Mouse (Mus musculus): ENCODE results near the gene Lpxn. TPM values are rescaled to one million over a fixed set of nuclear protein-coding genes. Genes with fewer than 3 reads are reported as not detected.

Gene Lpxn
- polyA plus RNA-seq, 1 experiment from 2014 or later = 0.92 TPM

GRCm38 (mm10) chr19:12800621-12801020 is 4.6 kb downstream of the Lpxn start:
- H3K4me2 ChIP-seq (ENCODE audit: low read length) = no peak overlapping the region
- no peaks in the 10 kb centered on the region for H3K36me3 ChIP-seq (ENCODE audit: control insufficient read depth, insufficient read depth)
- no peak for ATAC-seq
- WGBS = 78% methylated on average over 2 of the region's 2 CpGs
- no peak overlapping the region for H3K4me3 ChIP-seq (replicated peaks; ENCODE audit: low read length)
- no peaks in the 10 kb centered on the region for H3K9me3 ChIP-seq (ENCODE audit: control insufficient read depth, low read length)
- no peak overlapping the region for H3K9ac ChIP-seq (replicated peaks; ENCODE audit: low read depth, low read length)
- H3K27me3 ChIP-seq (replicated peaks; ENCODE audit: control insufficient read depth, insufficient read depth, low read length) = no peaks in the 10 kb centered on the region
- no peak overlapping the region for H3K27ac ChIP-seq (ENCODE audit: low read length)
- peaks cover 2% of the 10 kb centered on the region; the same call in 1 of the 2 replicates for H3K4me1 ChIP-seq (replicated peaks; ENCODE audit: control insufficient read depth, insufficient read depth, low read length)

GRCm38 (mm10) chr19:12801046-12801445 is 5.1 kb downstream of the Lpxn start:
- Histone ChIP-seq H3K9me3 (ENCODE audit: control insufficient read depth, low read length) (no peaks in the 10 kb centered on the region), H3K36me3 (ENCODE audit: control insufficient read depth, insufficient read depth) (no peaks in the 10 kb centered on the region), H3K4me3 (replicated peaks; ENCODE audit: low read length) (no peak overlapping the region), H3K9ac (replicated peaks; ENCODE audit: low read depth, low read length) (no peak overlapping the region), H3K27ac (ENCODE audit: low read length) (no peak overlapping the region), H3K4me2 (ENCODE audit: low read length) (no peak overlapping the region), H3K4me1 (replicated peaks; ENCODE audit: control insufficient read depth, insufficient read depth, low read length) (peaks cover 2% of the 10 kb centered on the region; the same call in 1 of the 2 replicates), H3K27me3 (replicated peaks; ENCODE audit: control insufficient read depth, insufficient read depth, low read length) (no peaks in the 10 kb centered on the region)
- ATAC-seq = no peak
- 77% methylated on average over 3 of the region's 3 CpGs for WGBS

- 73% methylated on average over 3 of the region's 3 CpGs for WGBS
- no peaks in the 10 kb centered on the region for H3K9me3 ChIP-seq (ENCODE audit: control insufficient read depth, low read length)
- no peaks in the 10 kb centered on the region for H3K36me3 ChIP-seq (ENCODE audit: control insufficient read depth, insufficient read depth)
- ATAC-seq = no peak
- no peaks in the 10 kb centered on the region for H3K4me1 ChIP-seq (replicated peaks; ENCODE audit: control insufficient read depth, insufficient read depth, low read length)
- no peak overlapping the region for H3K27ac ChIP-seq (ENCODE audit: low read length)
- no peak overlapping the region for H3K4me2 ChIP-seq (ENCODE audit: low read length)
- no peak overlapping the region for H3K4me3 ChIP-seq (replicated peaks; ENCODE audit: low read length)
- no peak overlapping the region for H3K9ac ChIP-seq (replicated peaks; ENCODE audit: low read depth, low read length)
- no peaks in the 10 kb centered on the region for H3K27me3 ChIP-seq (replicated peaks; ENCODE audit: control insufficient read depth, insufficient read depth, low read length)
Measured at GRCm38 (mm10) chr19:12802830-12803229, 6.8 kb downstream of the Lpxn start.

- Histone ChIP-seq H3K27me3 (replicated peaks; ENCODE audit: control insufficient read depth, insufficient read depth, low read length) (no peaks in the 10 kb centered on the region), H3K4me1 (replicated peaks; ENCODE audit: control insufficient read depth, insufficient read depth, low read length) (no peaks in the 10 kb centered on the region), H3K4me2 (ENCODE audit: low read length) (no peak overlapping the region), H3K9ac (replicated peaks; ENCODE audit: low read depth, low read length) (no peak overlapping the region), H3K36me3 (ENCODE audit: control insufficient read depth, insufficient read depth) (no peaks in the 10 kb centered on the region), H3K4me3 (replicated peaks; ENCODE audit: low read length) (no peak overlapping the region), H3K9me3 (ENCODE audit: control insufficient read depth, low read length) (no peaks in the 10 kb centered on the region), H3K27ac (ENCODE audit: low read length) (no peak overlapping the region)
- no peak for ATAC-seq
- WGBS = 85% methylated on average over 1 of the region's 1 CpGs
Measured at GRCm38 (mm10) chr19:12804237-12804636, 8.2 kb downstream of the Lpxn start.

- 89% methylated on average over 3 of the region's 3 CpGs for WGBS
- H3K27me3 ChIP-seq (replicated peaks; ENCODE audit: control insufficient read depth, insufficient read depth, low read length) = no peaks in the 10 kb centered on the region
- H3K4me3 ChIP-seq (replicated peaks; ENCODE audit: low read length) = no peak overlapping the region
Measured at GRCm38 (mm10) chr19:12805730-12806129, 9.7 kb downstream of the Lpxn start.

GRCm38 (mm10) chr19:12806214-12806613 is 10.2 kb downstream of the Lpxn start:
- Histone ChIP-seq H3K4me1 (replicated peaks; ENCODE audit: control insufficient read depth, insufficient read depth, low read length) (no peaks in the 10 kb centered on the region), H3K4me2 (ENCODE audit: low read length) (no peak overlapping the region), H3K4me3 (replicated peaks; ENCODE audit: low read length) (no peak overlapping the region), H3K9ac (replicated peaks; ENCODE audit: low read depth, low read length) (no peak overlapping the region), H3K27ac (ENCODE audit: low read length) (no peak overlapping the region), H3K27me3 (replicated peaks; ENCODE audit: control insufficient read depth, insufficient read depth, low read length) (no peaks in the 10 kb centered on the region), H3K36me3 (ENCODE audit: control insufficient read depth, insufficient read depth) (no peaks in the 10 kb centered on the region), H3K9me3 (ENCODE audit: control insufficient read depth, low read length) (no peaks in the 10 kb centered on the region)
- no peak for ATAC-seq
- WGBS = 65% methylated on average over 2 of the region's 2 CpGs

More at GRCm38 (mm10) chr19:12805730-12806129, 9.7 kb downstream of the Lpxn start:
- Histone ChIP-seq H3K27ac (ENCODE audit: low read length) (no peak overlapping the region), H3K9ac (replicated peaks; ENCODE audit: low read depth, low read length) (no peak overlapping the region), H3K4me2 (ENCODE audit: low read length) (no peak overlapping the region), H3K4me1 (replicated peaks; ENCODE audit: control insufficient read depth, insufficient read depth, low read length) (no peaks in the 10 kb centered on the region), H3K36me3 (ENCODE audit: control insufficient read depth, insufficient read depth) (no peaks in the 10 kb centered on the region), H3K9me3 (ENCODE audit: control insufficient read depth, low read length) (no peaks in the 10 kb centered on the region)
- ATAC-seq = no peak

- Histone ChIP-seq H3K4me1 (replicated peaks; ENCODE audit: control insufficient read depth, insufficient read depth, low read length) (no peaks in the 10 kb centered on the region), H3K4me3 (replicated peaks; ENCODE audit: low read length) (no peak overlapping the region), H3K9ac (replicated peaks; ENCODE audit: low read depth, low read length) (no peak overlapping the region), H3K27ac (ENCODE audit: low read length) (no peak overlapping the region), H3K9me3 (ENCODE audit: control insufficient read depth, low read length) (no peaks in the 10 kb centered on the region), H3K27me3 (replicated peaks; ENCODE audit: control insufficient read depth, insufficient read depth, low read length) (no peaks in the 10 kb centered on the region), H3K4me2 (ENCODE audit: low read length) (no peak overlapping the region), H3K36me3 (ENCODE audit: control insufficient read depth, insufficient read depth) (no peaks in the 10 kb centered on the region)
- 70% methylated on average over 1 of the region's 1 CpGs for WGBS
- no peak for ATAC-seq
Measured at GRCm38 (mm10) chr19:12812644-12813364, 16.8 kb downstream of the Lpxn start.

GRCm38 (mm10) chr19:12813883-12814282 is 17.9 kb downstream of the Lpxn start:
- Histone ChIP-seq H3K27me3 (replicated peaks; ENCODE audit: control insufficient read depth, insufficient read depth, low read length) (no peaks in the 10 kb centered on the region), H3K4me3 (replicated peaks; ENCODE audit: low read length) (no peak overlapping the region), H3K36me3 (ENCODE audit: control insufficient read depth, insufficient read depth) (no peaks in the 10 kb centered on the region), H3K4me1 (replicated peaks; ENCODE audit: control insufficient read depth, insufficient read depth, low read length) (no peaks in the 10 kb centered on the region), H3K4me2 (ENCODE audit: low read length) (no peak overlapping the region), H3K27ac (ENCODE audit: low read length) (no peak overlapping the region), H3K9ac (replicated peaks; ENCODE audit: low read depth, low read length) (no peak overlapping the region), H3K9me3 (ENCODE audit: control insufficient read depth, low read length) (no peaks in the 10 kb centered on the region)
- no peak for ATAC-seq
- WGBS = 80% methylated on average over 1 of the region's 1 CpGs

- Histone ChIP-seq H3K27me3 (replicated peaks; ENCODE audit: control insufficient read depth, insufficient read depth, low read length) (no peaks in the 10 kb centered on the region), H3K9me3 (ENCODE audit: control insufficient read depth, low read length) (no peaks in the 10 kb centered on the region), H3K4me2 (ENCODE audit: low read length) (no peak overlapping the region), H3K9ac (replicated peaks; ENCODE audit: low read depth, low read length) (no peak overlapping the region), H3K4me3 (replicated peaks; ENCODE audit: low read length) (no peak overlapping the region), H3K36me3 (ENCODE audit: control insufficient read depth, insufficient read depth) (no peaks in the 10 kb centered on the region), H3K4me1 (replicated peaks; ENCODE audit: control insufficient read depth, insufficient read depth, low read length) (no peaks in the 10 kb centered on the region), H3K27ac (ENCODE audit: low read length) (no peak overlapping the region)
- WGBS = 88% methylated on average over 1 of the region's 1 CpGs
- ATAC-seq = no peak
Measured at GRCm38 (mm10) chr19:12818507-12818906, 22.5 kb downstream of the Lpxn start.

- no peak for ATAC-seq
- Histone ChIP-seq H3K27me3 (replicated peaks; ENCODE audit: control insufficient read depth, insufficient read depth, low read length) (no peaks in the 10 kb centered on the region), H3K4me3 (replicated peaks; ENCODE audit: low read length) (no peak overlapping the region), H3K4me1 (replicated peaks; ENCODE audit: control insufficient read depth, insufficient read depth, low read length) (no peaks in the 10 kb centered on the region), H3K27ac (ENCODE audit: low read length) (no peak overlapping the region), H3K4me2 (ENCODE audit: low read length) (no peak overlapping the region), H3K9ac (replicated peaks; ENCODE audit: low read depth, low read length) (no peak overlapping the region), H3K36me3 (ENCODE audit: control insufficient read depth, insufficient read depth) (no peaks in the 10 kb centered on the region), H3K9me3 (ENCODE audit: control insufficient read depth, low read length) (no peaks in the 10 kb centered on the region)
- 33% methylated on average over 4 of the region's 4 CpGs for WGBS
Measured at GRCm38 (mm10) chr19:12820383-12820782, 24.4 kb downstream of the Lpxn start.
